In genomic region chr17:37047981-37048380, GRCm38 (mm10) we compare ENCODE assay signal across 11 mouse cellular contexts. TPM values are rescaled to one million over a fixed set of nuclear protein-coding genes. Genes with fewer than 3 reads are reported as not detected.
DNase-seq lines count a peak whose midpoint lies in the region; ATAC-seq and TF ChIP-seq lines count a peak whose summit lies in the region.
"Had no signal": no experiment of that assay in that cellular context is flagged by ENCODE, and none has a peak within 500 bp of the region (broad histone marks: within the 10 kb centered on the region; RNA-seq: fewer than 3 reads in every experiment).

No protein-coding gene starts in this region.

- WGBS in hindbrain, embryonic 11.5 days = 33% methylated on average over 3 of the region's 3 CpGs
- WGBS in hindbrain, embryonic 10.5 days = 31% methylated on average over 3 of the region's 3 CpGs
- 17% methylated on average over 3 of the region's 3 CpGs for WGBS in embryonic facial prominence, embryonic 13.5 days
- 20% methylated on average over 3 of the region's 3 CpGs for WGBS in midbrain, embryonic 16.5 days

- peak; percentile 25 for DNase-seq in hindbrain, embryonic 11.5 days (ENCODE audit: low spot score)
- no peak for DNase-seq in hindbrain, embryonic 10.5 days (ENCODE audit: low spot score)
- DNase-seq in natural killer cell, adult 2 months (ENCODE audit: low spot score in 2 of 2) = no peak
- no peak for DNase-seq in cerebellum, postnatal 10 days
- no peak for DNase-seq in lung, adult 18-20 months
- DNase-seq: heart, adult 18-20 months; kidney, postnatal 36 days had no signal

- no peak overlapping the region for H3K4me3 ChIP-seq in hindbrain, embryonic 11.5 days (ENCODE audit: low read depth, low read length)
- H3K4me3 ChIP-seq in hindbrain, embryonic 10.5 days = no peak overlapping the region
- H3K4me3 ChIP-seq in ES-Bruce4 (ENCODE audit: low read depth, low read length) = peak overlapping the region; percentile 56; the same call in 1 of the 2 replicates
- H3K4me3 ChIP-seq in embryonic facial prominence, embryonic 13.5 days = peak overlapping the region; percentile 16
- peak overlapping the region; percentile 91 for H3K4me3 ChIP-seq in midbrain, embryonic 16.5 days (ENCODE audit: low read depth, low read length)

- H3K27ac ChIP-seq in hindbrain, embryonic 11.5 days (ENCODE audit: low read depth, low read length) = no peak overlapping the region
- H3K27ac ChIP-seq in hindbrain, embryonic 10.5 days = no peak overlapping the region
- peak overlapping the region; percentile 4; the same call in 1 of the 2 replicates for H3K27ac ChIP-seq in ES-Bruce4 (ENCODE audit: insufficient read depth, low read length)
- no peak overlapping the region for H3K27ac ChIP-seq in embryonic facial prominence, embryonic 13.5 days
- H3K27ac ChIP-seq in midbrain, embryonic 16.5 days (ENCODE audit: low read length) = no peak overlapping the region; the same call in 1 of the 2 replicates
- H3K27ac ChIP-seq: liver, embryonic 14.5 days had no signal

- H3K27me3 ChIP-seq in hindbrain, embryonic 11.5 days (ENCODE audit: control insufficient read depth, insufficient read depth, low read length) = peaks cover 4% of the 10 kb centered on the region
- peaks cover 34% of the 10 kb centered on the region for H3K27me3 ChIP-seq in hindbrain, embryonic 10.5 days (ENCODE audit: insufficient read depth, poor library complexity, severe bottlenecking)
- H3K27me3 ChIP-seq in ES-Bruce4 (ENCODE audit: control insufficient read depth, insufficient read depth, low read length, poor library complexity, severe bottlenecking) = no peaks in the 10 kb centered on the region
- H3K27me3 ChIP-seq in embryonic facial prominence, embryonic 13.5 days = peaks cover 5% of the 10 kb centered on the region
- H3K27me3 ChIP-seq in midbrain, embryonic 16.5 days (ENCODE audit: control insufficient read depth, insufficient read depth, low read depth, low read length) = no peaks in the 10 kb centered on the region

- no peak for TF ChIP-seq POLR2A in ES-Bruce4 (IDR thresholded peaks at IDR 0.05; ENCODE audit: insufficient read depth, low read length)

- TF ChIP-seq CTCF in ES-Bruce4 (IDR thresholded peaks at IDR 0.05; ENCODE audit: low read depth, low read length) = no peak

- ATAC-seq in hindbrain, embryonic 11.5 days (ENCODE audit: low FRiP score) = no peak
- no peak for ATAC-seq in embryonic facial prominence, embryonic 13.5 days (ENCODE audit: insufficient number of reproducible peaks, insufficient read depth, low FRiP score, low TSS enrichment, low read depth)
- no peak for ATAC-seq in midbrain, embryonic 16.5 days

- H3K4me1 ChIP-seq in hindbrain, embryonic 11.5 days (replicated peaks; ENCODE audit: control insufficient read depth, insufficient read depth, low read length) = peaks cover 3% of the 10 kb centered on the region
- peaks cover 64% of the 10 kb centered on the region for H3K4me1 ChIP-seq in hindbrain, embryonic 10.5 days (replicated peaks)
- no peaks in the 10 kb centered on the region for H3K4me1 ChIP-seq in ES-Bruce4 (ENCODE audit: control insufficient read depth, insufficient read depth, low read length)
- H3K4me1 ChIP-seq in embryonic facial prominence, embryonic 13.5 days = peaks cover 47% of the 10 kb centered on the region
- H3K4me1 ChIP-seq in midbrain, embryonic 16.5 days (ENCODE audit: control insufficient read depth, insufficient read depth, low read length) = peaks cover 40% of the 10 kb centered on the region

- no peak for TF ChIP-seq EP300 in ES-Bruce4 (IDR thresholded peaks at IDR 0.05; ENCODE audit: insufficient read depth, low read depth, low read length)

- no peaks in the 10 kb centered on the region for H3K9me3 ChIP-seq in hindbrain, embryonic 11.5 days (ENCODE audit: control insufficient read depth, low read length)
- H3K9me3 ChIP-seq in hindbrain, embryonic 10.5 days = no peaks in the 10 kb centered on the region
- no peaks in the 10 kb centered on the region for H3K9me3 ChIP-seq in ES-Bruce4 (replicated peaks; ENCODE audit: control insufficient read depth, insufficient read depth, low read length, poor library complexity, severe bottlenecking)
- no peaks in the 10 kb centered on the region for H3K9me3 ChIP-seq in embryonic facial prominence, embryonic 13.5 days
- no peaks in the 10 kb centered on the region for H3K9me3 ChIP-seq in midbrain, embryonic 16.5 days (replicated peaks; ENCODE audit: control insufficient read depth, low read length, poor library complexity, severe bottlenecking)

- no peaks in the 10 kb centered on the region for H3K36me3 ChIP-seq in hindbrain, embryonic 11.5 days (ENCODE audit: control insufficient read depth, insufficient read depth, low read length)
- H3K36me3 ChIP-seq in hindbrain, embryonic 10.5 days = 0 out of 2 replicates have a peak, but pooled peaks cover 4% of the 10 kb centered on the region
- H3K36me3 ChIP-seq in ES-Bruce4 (ENCODE audit: control insufficient read depth, insufficient read depth, low read length, poor library complexity, severe bottlenecking) = peaks cover 23% of the 10 kb centered on the region
- no peaks in the 10 kb centered on the region for H3K36me3 ChIP-seq in embryonic facial prominence, embryonic 13.5 days
- 0 out of 2 replicates have a peak, but pooled peaks cover 2% of the 10 kb centered on the region for H3K36me3 ChIP-seq in midbrain, embryonic 16.5 days (ENCODE audit: control insufficient read depth, insufficient read depth, low read length)

- H3K4me2 ChIP-seq in hindbrain, embryonic 11.5 days (replicated peaks; ENCODE audit: low read depth, low read length) = no peak overlapping the region; the same call in 1 of the 2 replicates
- no peak overlapping the region; the same call in 1 of the 2 replicates for H3K4me2 ChIP-seq in embryonic facial prominence, embryonic 13.5 days
- H3K4me2 ChIP-seq in midbrain, embryonic 16.5 days (ENCODE audit: low read length) = peak overlapping the region; percentile 68

- H3K9ac ChIP-seq in hindbrain, embryonic 11.5 days (ENCODE audit: low read depth, low read length) = no peak overlapping the region
- peak overlapping the region; percentile 97 for H3K9ac ChIP-seq in ES-Bruce4 (ENCODE audit: low read depth, poor library complexity, severe bottlenecking)
- no peak overlapping the region for H3K9ac ChIP-seq in embryonic facial prominence, embryonic 13.5 days
- H3K9ac ChIP-seq in midbrain, embryonic 16.5 days (ENCODE audit: low read depth, low read length) = peak overlapping the region; percentile 57
- H3K9ac ChIP-seq: liver, embryonic 14.5 days had no signal

RNA-seq across cellular contexts. Expression of gene Gabbr1, which starts 2.2 kb away (rescaled TPM):
- polyA plus RNA-seq in hindbrain, embryonic 11.5 days (2014; fragmentation: Nextera tagmentation; extraction: Ambion mirVana) = 16.8 and 24.8 TPM in 2 replicates
- 10.8 and 17.0 TPM in 2 replicates for polyA plus RNA-seq in hindbrain, embryonic 10.5 days (2016; fragmentation: Nextera tagmentation; extraction: Ambion mirVana)
- 163 and 180 TPM in 2 replicates for polyA plus RNA-seq in ES-Bruce4 (2011; ENCODE audit: insufficient read depth, insufficient read length, low read depth, missing spikeins)
- polyA plus RNA-seq in embryonic facial prominence, embryonic 13.5 days (2015; fragmentation: Nextera tagmentation; extraction: Ambion mirVana) = 15.8 and 16.1 TPM in 2 replicates
- polyA plus RNA-seq in midbrain, embryonic 16.5 days (2015; fragmentation: Nextera tagmentation; extraction: Ambion mirVana) = 81.7 and 94.9 TPM in 2 replicates

RNA-seq across cellular contexts. Expression of gene Mog, which starts 24.8 kb away (rescaled TPM):
- polyA plus RNA-seq in hindbrain, embryonic 11.5 days (2014; fragmentation: Nextera tagmentation; extraction: Ambion mirVana) = 0.39 and 0.61 TPM in 2 replicates
- polyA plus RNA-seq in hindbrain, embryonic 10.5 days (2016; fragmentation: Nextera tagmentation; extraction: Ambion mirVana) = 0.19 and 0.34 TPM in 2 replicates
- polyA plus RNA-seq in ES-Bruce4 (2011; ENCODE audit: insufficient read depth, insufficient read length, low read depth, missing spikeins) = not detected in 2 replicates
- 0.30 and 0.31 TPM in 2 replicates for polyA plus RNA-seq in embryonic facial prominence, embryonic 13.5 days (2015; fragmentation: Nextera tagmentation; extraction: Ambion mirVana)
- 2.0 and 3.2 TPM in 2 replicates for polyA plus RNA-seq in midbrain, embryonic 16.5 days (2015; fragmentation: Nextera tagmentation; extraction: Ambion mirVana)
- polyA plus RNA-seq: liver, embryonic 14.5 days had no signal

RNA-seq across cellular contexts. Expression of gene Olfr90, which starts 40.3 kb away (rescaled TPM):
- 0.06 TPM in 1 of 2 replicates, not detected in the other for polyA plus RNA-seq in hindbrain, embryonic 11.5 days (2014; fragmentation: Nextera tagmentation; extraction: Ambion mirVana)
- polyA plus RNA-seq in hindbrain, embryonic 10.5 days (2016; fragmentation: Nextera tagmentation; extraction: Ambion mirVana) = 0.08 TPM in 1 of 2 replicates, not detected in the other
- 0.22 TPM in 1 of 2 replicates, not detected in the other for polyA plus RNA-seq in ES-Bruce4 (2011; ENCODE audit: insufficient read depth, insufficient read length, low read depth, missing spikeins)
- 0.10 TPM in 1 of 2 replicates, not detected in the other for polyA plus RNA-seq in embryonic facial prominence, embryonic 13.5 days (2015; fragmentation: Nextera tagmentation; extraction: Ambion mirVana)
- polyA plus RNA-seq in midbrain, embryonic 16.5 days (2015; fragmentation: Nextera tagmentation; extraction: Ambion mirVana) = not detected in 2 replicates
- polyA plus RNA-seq: liver, embryonic 14.5 days had no signal

RNA-seq across cellular contexts. Expression of gene Zfp57, which starts 47.0 kb away (rescaled TPM):
- polyA plus RNA-seq in hindbrain, embryonic 11.5 days (2014; fragmentation: Nextera tagmentation; extraction: Ambion mirVana) = 137 and 153 TPM in 2 replicates
- polyA plus RNA-seq in hindbrain, embryonic 10.5 days (2016; fragmentation: Nextera tagmentation; extraction: Ambion mirVana) = 79.9 and 96.9 TPM in 2 replicates
- polyA plus RNA-seq in ES-Bruce4 (2011; ENCODE audit: insufficient read depth, insufficient read length, low read depth, missing spikeins) = 223 and 254 TPM in 2 replicates
- 112 and 113 TPM in 2 replicates for polyA plus RNA-seq in embryonic facial prominence, embryonic 13.5 days (2015; fragmentation: Nextera tagmentation; extraction: Ambion mirVana)
- polyA plus RNA-seq in midbrain, embryonic 16.5 days (2015; fragmentation: Nextera tagmentation; extraction: Ambion mirVana) = 280 and 312 TPM in 2 replicates

RNA-seq across cellular contexts. Expression of gene Olfr91, which starts 50.1 kb away (rescaled TPM):
- 0.08 TPM in 1 of 2 replicates, not detected in the other for polyA plus RNA-seq in hindbrain, embryonic 11.5 days (2014; fragmentation: Nextera tagmentation; extraction: Ambion mirVana)
- polyA plus RNA-seq in hindbrain, embryonic 10.5 days (2016; fragmentation: Nextera tagmentation; extraction: Ambion mirVana) = not detected in 2 replicates
- polyA plus RNA-seq in ES-Bruce4 (2011; ENCODE audit: insufficient read depth, insufficient read length, low read depth, missing spikeins) = not detected in 2 replicates
- not detected in 2 replicates for polyA plus RNA-seq in embryonic facial prominence, embryonic 13.5 days (2015; fragmentation: Nextera tagmentation; extraction: Ambion mirVana)
- not detected in 2 replicates for polyA plus RNA-seq in midbrain, embryonic 16.5 days (2015; fragmentation: Nextera tagmentation; extraction: Ambion mirVana)
- polyA plus RNA-seq: liver, embryonic 14.5 days had no signal

Comparison
In these comparisons a context has a peak if more than half of its experiments do, and no peak if none do; other contexts are left out.
1. H3K4me3 ChIP-seq: peak in ES-Bruce4 (single experiment), embryonic facial prominence, embryonic 13.5 days (single experiment) and midbrain, embryonic 16.5 days (single experiment); none in hindbrain, embryonic 11.5 days (single experiment) and hindbrain, embryonic 10.5 days (single experiment).
2. H3K9ac ChIP-seq: peak in ES-Bruce4 (single experiment) and midbrain, embryonic 16.5 days (single experiment); none in hindbrain, embryonic 11.5 days (single experiment) and embryonic facial prominence, embryonic 13.5 days (single experiment).